Mouse (Mus musculus) lung, postnatal 0 days (tissue): ENCODE data around the gene Axl. TPM values are rescaled to one million over a fixed set of nuclear protein-coding genes. Genes with fewer than 3 reads are reported as not detected.

Experiments used
- ATAC-seq: fragments of 200-750 bp; cut with Nextera tagmentation; 2 replicates; pipeline ENCODE4 v1.8.0; 2017; ENCODE audit warnings: moderate library complexity
- DNase-seq: peaks from one replicate; pipeline ENCODE4 v3.0.0-alpha.2; 2016; ENCODE audit warnings: low spot score
- H3K27ac ChIP-seq: fragments of 300-500 bp; sonication (generic); 2 replicates; pipeline ENCODE4 v1.5.1; 2014; ENCODE audit warnings: antibody characterized with exemption, mild to moderate bottlenecking, low read length, mixed read lengths
- H3K27me3 ChIP-seq: fragments of 300-500 bp; sonication (generic); replicated peaks from 2 replicates; pipeline ENCODE4 v1.6.1; 2014; ENCODE audit warnings: low read length, mixed read lengths; ENCODE audit not compliant: insufficient read depth
- H3K36me3 ChIP-seq: fragments of 300-500 bp; sonication (generic); 2 replicates; pipeline ENCODE4 v1.6.1; 2014; ENCODE audit warnings: low read length, mixed read lengths; ENCODE audit not compliant: insufficient read depth
- H3K4me1 ChIP-seq: fragments of 300-500 bp; sonication (generic); 2 replicates; pipeline ENCODE4 v1.6.1; 2014; ENCODE audit warnings: antibody characterized with exemption, low read depth, low read length, mixed read lengths; ENCODE audit not compliant: insufficient read depth
- H3K4me2 ChIP-seq: fragments of 300-500 bp; sonication (generic); replicated peaks from 2 replicates; pipeline ENCODE4 v1.6.1; 2014; ENCODE audit warnings: low read depth, mild to moderate bottlenecking, low read length, moderate library complexity, mixed read lengths
- H3K4me3 ChIP-seq: fragments of 300-500 bp; sonication (generic); 2 replicates; pipeline ENCODE4 v1.5.1; 2014; ENCODE audit warnings: low read depth, low read length
- H3K9ac ChIP-seq: fragments of 300-500 bp; sonication (generic); replicated peaks from 2 replicates; pipeline ENCODE4 v1.6.1; 2014; ENCODE audit warnings: low read depth, mild to moderate bottlenecking
- H3K9me3 ChIP-seq: fragments of 300-500 bp; sonication (generic); 2 replicates; pipeline ENCODE4 v1.6.1; 2016; ENCODE audit warnings: low read length, mixed read lengths
- CTCF ChIP-seq: IDR thresholded peaks from 2 replicates; pipeline ENCODE4 v1.5.1; 2016; ENCODE audit warnings: antibody characterized with exemption, mild to moderate bottlenecking
- EP300 ChIP-seq: IDR thresholded peaks from 2 replicates; pipeline ENCODE4 v1.6.1; 2016; ENCODE audit warnings: antibody characterized with exemption, mild to moderate bottlenecking, control low read depth
- WGBS: fragments of 180-500 bp; shearing (Covaris S2); extraction: QIAGEN DNeasy Blood & Tissue Kit; methylation state at CpG from one replicate; pipeline ENCODE4 v1.1.7; 2014; 5-methylcytosine and 5-hydroxymethylcytosine counted together
- polyA plus RNA-seq: library from polyadenylated mRNA; unstranded; fragments of >200 nt; fragmentation: Nextera tagmentation; extraction: Ambion mirVana; gene quantifications from 2 replicates; pipeline ENCODE4 v1.2.1, GENCODE M21; 2015

Gene Axl
- polyA plus RNA-seq, 1 experiment from 2014 or later, result 81.6 TPM

- Histone ChIP-seq H3K4me2 (no peak overlapping the region), H3K4me1 (no peaks in the 10 kb centered on the region), H3K9ac (no peak overlapping the region), H3K27ac (no peak overlapping the region), H3K9me3 (no peaks in the 10 kb centered on the region), H3K27me3 (no peaks in the 10 kb centered on the region), H3K36me3 (no peaks in the 10 kb centered on the region), H3K4me3 (no peak overlapping the region)
- ATAC-seq (no peak), DNase-seq (no peak)
- 50% methylated on average over 6 of the region's 6 CpGs for WGBS
- TF ChIP-seq CTCF, result no peak
- TF ChIP-seq EP300, result no peak
These were observed 37.5 kb upstream of the Axl start for GRCm38 (mm10) chr7:25826029-25826428.

GRCm38 (mm10) chr7:25825043-25825442 lies 36.5 kb upstream of the Axl start:
- WGBS, result 45% methylated on average over 9 of the region's 9 CpGs

GRCm38 (mm10) chr7:25816241-25816919 lies 27.9 kb upstream of the Axl start, which contains the start of gene Cyp2s1:
Gene Cyp2s1, minus strand, starts transcription at chr7:25816913.
- H3K36me3 ChIP-seq, result no peaks in the 10 kb centered on the region
- TF ChIP-seq CTCF (no peak), EP300 (no peak)
- peaks cover 9% of the 10 kb centered on the region; the same call in 1 of the 2 replicates for H3K4me1 ChIP-seq
- 5% methylated on average over 39 of the region's 40 CpGs for WGBS
- peak; percentile 68 for DNase-seq
- no peak within 1 kb of the TSS; the same call in 1 of the 2 replicates for H3K27ac ChIP-seq
- peak within 1 kb of the TSS; percentile 32; the same call in 1 of the 2 replicates for H3K9ac ChIP-seq
- peak within 1 kb of the TSS; percentile 30 for H3K4me3 ChIP-seq
- peaks cover 15% of the 10 kb centered on the region; the same call in 1 of the 2 replicates for H3K27me3 ChIP-seq
- H3K9me3 ChIP-seq, result no peaks in the 10 kb centered on the region
- H3K4me2 ChIP-seq, result peak within 1 kb of the TSS; percentile 62
- ATAC-seq, result peak; percentile 85

More at GRCm38 (mm10) chr7:25825043-25825442, 36.5 kb upstream of the Axl start:
- TF ChIP-seq EP300 (no peak), CTCF (no peak)
- H3K4me2 ChIP-seq, result no peak overlapping the region
- no peaks in the 10 kb centered on the region for H3K27me3 ChIP-seq
- H3K9me3 ChIP-seq, result no peaks in the 10 kb centered on the region
- ATAC-seq, result no peak
- H3K4me1 ChIP-seq, result no peaks in the 10 kb centered on the region
- H3K36me3 ChIP-seq, result no peaks in the 10 kb centered on the region
- H3K27ac ChIP-seq, result no peak overlapping the region
- no peak for DNase-seq
- no peak overlapping the region for H3K4me3 ChIP-seq
- H3K9ac ChIP-seq, result no peak overlapping the region

- Histone ChIP-seq H3K36me3 (no peaks in the 10 kb centered on the region), H3K27ac (no peak overlapping the region), H3K27me3 (peaks cover 15% of the 10 kb centered on the region; the same call in 1 of the 2 replicates), H3K9me3 (no peaks in the 10 kb centered on the region), H3K9ac (no peak overlapping the region), H3K4me2 (peak overlapping the region; percentile 62; the same call in 1 of the 2 replicates), H3K4me3 (peak overlapping the region; percentile 30; the same call in 1 of the 2 replicates), H3K4me1 (peaks cover 9% of the 10 kb centered on the region; the same call in 1 of the 2 replicates)
- DNase-seq (no peak), ATAC-seq (no peak)
- TF ChIP-seq EP300 (no peak), CTCF (no peak)
- 15% methylated on average over 7 of the region's 7 CpGs for WGBS
These were observed 27.1 kb upstream of the Axl start for GRCm38 (mm10) chr7:25815571-25815970.

DNA sequence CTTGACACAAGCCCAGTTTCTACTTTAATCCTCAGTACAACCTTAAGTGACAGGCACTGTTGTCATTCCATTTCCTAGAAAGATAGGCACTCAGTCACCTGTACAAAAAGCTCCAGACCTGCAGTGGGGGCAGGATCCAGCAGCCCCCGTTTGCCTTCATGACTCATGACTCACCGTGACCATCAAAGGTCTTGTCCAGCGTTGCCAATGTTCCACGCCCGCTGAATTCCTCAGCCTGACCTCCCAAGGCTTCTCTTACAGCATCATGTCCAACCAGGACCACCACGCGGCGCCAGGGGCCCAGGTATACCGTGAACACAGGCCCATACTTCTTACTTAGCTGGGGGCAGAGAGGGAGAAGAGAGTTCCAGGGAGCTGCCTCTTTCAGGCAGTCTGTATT lies 26.2 kb upstream of the Axl start:
- 63% methylated on average over 9 of the region's 9 CpGs for WGBS
- Histone ChIP-seq H3K9me3 (no peaks in the 10 kb centered on the region), H3K4me2 (no peak overlapping the region), H3K27me3 (peaks cover 15% of the 10 kb centered on the region; the same call in 1 of the 2 replicates), H3K9ac (no peak overlapping the region), H3K4me1 (peaks cover 9% of the 10 kb centered on the region; the same call in 1 of the 2 replicates), H3K27ac (no peak overlapping the region), H3K4me3 (no peak overlapping the region), H3K36me3 (no peaks in the 10 kb centered on the region)
- DNase-seq, result no peak
- no peak for ATAC-seq
- TF ChIP-seq EP300, result no peak
- TF ChIP-seq CTCF, result no peak

GRCm38 (mm10) chr7:25812195-25812594 lies 23.7 kb upstream of the Axl start:
- WGBS, result 70% methylated on average over 1 of the region's 1 CpGs
- H3K9me3 ChIP-seq, result no peaks in the 10 kb centered on the region
- TF ChIP-seq CTCF, result no peak
- no peak for TF ChIP-seq EP300
- H3K4me2 ChIP-seq, result no peak overlapping the region
- H3K4me1 ChIP-seq, result peaks cover 9% of the 10 kb centered on the region; the same call in 1 of the 2 replicates
- H3K27me3 ChIP-seq, result peaks cover 15% of the 10 kb centered on the region; the same call in 1 of the 2 replicates
- H3K9ac ChIP-seq, result no peak overlapping the region
- no peak for DNase-seq
- ATAC-seq, result no peak
- no peak overlapping the region for H3K27ac ChIP-seq
- no peak overlapping the region for H3K4me3 ChIP-seq
- H3K36me3 ChIP-seq, result no peaks in the 10 kb centered on the region
